Mouse (Mus musculus) midbrain, embryonic 11.5 days (tissue): ENCODE results near the gene Ciart. TPM values are rescaled to one million over a fixed set of nuclear protein-coding genes. Genes with fewer than 3 reads are reported as not detected.
A peak's percentile ranks its signal among the peaks of the same experiment; 100 is the strongest.

Experiments
- ATAC-seq: fragments of 200-750 bp; cut with Nextera tagmentation; 2 replicates; pipeline ENCODE4 v1.8.0; 2017; ENCODE audit warnings: moderate TSS enrichment, moderate library complexity; ENCODE audit not compliant: low FRiP score
- DNase-seq: peaks from one replicate; pipeline ENCODE4 v3.0.0; 2015; ENCODE audit warnings: low spot score; ENCODE audit errors: missing footprints
- H3K27ac ChIP-seq: fragments of 300-500 bp; sonication (generic); 2 replicates; pipeline ENCODE4 v1.5.1; 2014; ENCODE audit warnings: low read depth, low read length
- H3K27me3 ChIP-seq: fragments of 300-500 bp; sonication (generic); 2 replicates; pipeline ENCODE4 v1.6.1; 2014; ENCODE audit warnings: mild to moderate bottlenecking, low read length, moderate library complexity, mixed read lengths; ENCODE audit not compliant: control insufficient read depth, insufficient read depth
- H3K36me3 ChIP-seq: fragments of 300-500 bp; sonication (generic); 2 replicates; pipeline ENCODE4 v1.6.1; 2014; ENCODE audit warnings: mild to moderate bottlenecking, low read length, moderate library complexity, mixed read lengths; ENCODE audit not compliant: control insufficient read depth, insufficient read depth
- H3K4me1 ChIP-seq: fragments of 300-500 bp; sonication (generic); 2 replicates; pipeline ENCODE4 v1.6.1; 2014; ENCODE audit warnings: low read length; ENCODE audit not compliant: control insufficient read depth, insufficient read depth
- H3K4me2 ChIP-seq: fragments of 300-500 bp; sonication (generic); 2 replicates; pipeline ENCODE4 v1.6.1; 2014; ENCODE audit warnings: mild to moderate bottlenecking, moderate library complexity
- H3K4me3 ChIP-seq: fragments of 300-500 bp; sonication (generic); 2 replicates; pipeline ENCODE4 v1.5.1; 2014; ENCODE audit warnings: low read depth, low read length
- H3K9ac ChIP-seq: fragments of 300-500 bp; sonication (generic); 2 replicates; pipeline ENCODE4 v1.6.1; 2014; ENCODE audit warnings: low read length
- H3K9me3 ChIP-seq: fragments of 300-500 bp; sonication (generic); 2 replicates; pipeline ENCODE4 v1.6.1; 2016; ENCODE audit warnings: low read length; ENCODE audit not compliant: control insufficient read depth
- WGBS: fragments of 180-500 bp; shearing (Covaris S2); extraction: QIAGEN DNeasy Blood & Tissue Kit; methylation state at CpG from one replicate; pipeline ENCODE4 v1.1.7; 2014; 5-methylcytosine and 5-hydroxymethylcytosine counted together
- polyA plus RNA-seq: library from polyadenylated mRNA; unstranded; fragments of >200 nt; fragmentation: Nextera tagmentation; extraction: Ambion mirVana; gene quantifications from 2 replicates; pipeline ENCODE4 v1.2.1, GENCODE M21; 2014

Gene Ciart
- polyA plus RNA-seq, result 4.5 and 4.6 TPM in 2 replicates

DNA sequence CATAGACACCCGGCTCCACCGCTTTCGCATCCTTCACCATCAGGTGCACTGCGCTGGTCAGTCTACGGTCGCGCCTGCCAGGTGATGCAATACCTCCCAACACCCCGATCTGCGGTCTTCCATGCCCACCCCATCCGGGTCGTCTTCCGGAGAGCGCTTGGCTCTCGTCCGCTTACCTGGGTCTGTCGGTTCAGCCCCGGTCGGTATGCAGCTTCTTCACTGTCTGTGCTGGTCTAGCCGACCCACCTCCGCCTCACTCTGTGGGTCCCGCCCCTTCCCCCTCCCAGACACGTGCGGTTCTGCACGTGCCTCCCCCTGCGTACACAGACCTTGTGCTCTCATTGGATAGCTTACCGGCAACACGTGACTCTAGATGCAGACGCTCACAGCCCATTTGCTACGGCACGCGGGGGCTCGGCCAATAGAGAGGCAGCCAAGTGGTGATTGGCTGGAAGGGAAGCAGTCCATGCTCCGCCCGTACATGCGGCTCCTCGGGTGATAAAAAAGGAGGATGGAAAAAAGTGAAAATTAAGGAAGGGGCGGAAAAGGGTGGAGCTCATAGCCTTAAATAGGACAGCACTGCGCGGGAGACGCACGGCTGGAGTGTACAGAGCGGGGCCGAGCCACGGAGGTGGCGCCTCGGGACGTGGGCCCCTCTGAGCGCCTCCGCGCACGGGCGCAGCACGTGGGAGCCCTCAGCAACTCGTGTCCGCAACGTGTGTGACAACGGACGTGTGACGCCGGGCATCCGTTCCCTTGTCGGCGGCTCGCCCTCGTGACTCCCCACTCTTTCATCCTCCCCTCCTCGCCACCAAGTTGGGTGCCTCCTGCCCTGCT is at the start of gene Ciart:
Gene Ciart (minus strand): TSS at position 273 of the 837 bp plus-strand sequence.
- Histone ChIP-seq H3K9me3 (no peaks in the 10 kb centered on the region), H3K27me3 (0 out of 2 replicates have a peak, but pooled peaks cover 2% of the 10 kb centered on the region), H3K36me3 (no peaks in the 10 kb centered on the region), H3K4me3 (peak within 1 kb of the TSS; percentile 47), H3K4me1 (peaks cover 10% of the 10 kb centered on the region; the same call in 1 of the 2 replicates), H3K27ac (no peak within 1 kb of the TSS), H3K4me2 (peak within 1 kb of the TSS; percentile 94), H3K9ac (peak within 1 kb of the TSS; percentile 52)
- ATAC-seq (peak; percentile 99), DNase-seq (peak; percentile 98)
- under 1% methylated on average over 66 of the region's 66 CpGs for WGBS

GRCm38 (mm10) chr3:95931471-95931870 is 49.4 kb upstream of the Ciart start:
- Histone ChIP-seq H3K4me1 (peaks cover 7% of the 10 kb centered on the region; the same call in 1 of the 2 replicates), H3K27me3 (no peaks in the 10 kb centered on the region), H3K36me3 (peaks cover 17% of the 10 kb centered on the region), H3K4me3 (no peak overlapping the region), H3K9me3 (no peaks in the 10 kb centered on the region), H3K27ac (no peak overlapping the region), H3K4me2 (no peak overlapping the region; the same call in 1 of the 2 replicates), H3K9ac (0 out of 2 replicates have a peak overlapping the region, but pooled peaks have one; percentile 1)
- ATAC-seq, result no peak
- 89% methylated on average over 1 of the region's 1 CpGs for WGBS
- no peak for DNase-seq

GRCm38 (mm10) chr3:95930471-95930789 is 48.4 kb upstream of the Ciart start:
- WGBS, result 6% methylated on average over 5 of the region's 5 CpGs

DNA sequence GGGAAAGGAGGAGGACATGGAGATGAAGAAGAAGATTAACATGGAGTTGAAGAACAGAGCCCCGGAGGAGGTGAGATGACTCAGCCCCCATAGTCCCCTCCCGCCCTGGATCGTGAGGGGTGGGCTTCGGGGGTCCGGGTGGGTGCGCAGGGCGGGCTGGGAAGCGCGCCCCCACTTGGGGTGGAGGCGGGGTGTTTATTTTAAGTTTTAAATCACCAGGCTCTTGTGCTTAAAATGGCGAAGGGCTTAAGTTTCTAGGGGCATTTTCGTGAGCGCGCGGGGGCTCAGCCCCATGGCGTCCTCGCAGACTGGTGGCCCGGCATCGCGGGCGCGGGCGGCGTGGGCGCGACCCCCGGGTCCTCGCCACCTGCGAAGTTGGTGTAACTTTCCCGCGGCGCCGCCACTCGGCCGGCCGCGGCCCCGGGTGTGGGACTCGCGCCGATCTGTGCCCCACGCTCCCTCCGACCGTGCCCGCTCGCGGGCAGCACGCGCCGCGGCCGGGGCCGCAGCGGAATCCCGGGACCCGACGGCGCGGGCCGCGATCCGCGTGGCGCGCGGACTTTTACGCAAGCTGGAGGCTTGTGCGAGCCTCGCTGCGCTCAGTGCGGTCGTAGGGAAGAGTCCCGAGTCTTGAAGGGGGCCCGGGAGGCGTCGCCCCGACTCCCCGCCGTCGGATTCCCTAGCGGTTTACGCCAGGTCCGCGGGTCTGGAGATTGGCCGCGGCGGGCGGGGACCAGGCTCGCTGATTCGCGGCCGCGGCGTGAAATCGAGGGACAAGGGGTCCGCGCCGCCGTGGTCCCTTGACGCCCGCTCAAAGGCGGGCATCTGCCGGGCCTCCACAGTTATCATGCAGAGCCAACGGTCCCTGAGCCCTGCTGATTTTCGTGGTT is 47.8 kb upstream of the Ciart start:
- H3K9ac ChIP-seq, result peak overlapping the region; percentile 96
- under 1% methylated on average over 88 of the region's 105 CpGs for WGBS
- peaks cover 12% of the 10 kb centered on the region for H3K36me3 ChIP-seq
- H3K4me3 ChIP-seq, result peak overlapping the region; percentile 97
- H3K9me3 ChIP-seq, result no peaks in the 10 kb centered on the region
- peak overlapping the region; percentile 72 for H3K27ac ChIP-seq
- peak; percentile 59 for ATAC-seq
- peak overlapping the region; percentile 55 for H3K4me2 ChIP-seq
- peak; percentile 96 for DNase-seq
- peaks cover 7% of the 10 kb centered on the region; the same call in 1 of the 2 replicates for H3K4me1 ChIP-seq
- no peaks in the 10 kb centered on the region for H3K27me3 ChIP-seq

More at GRCm38 (mm10) chr3:95930471-95930789, 48.4 kb upstream of the Ciart start:
- Histone ChIP-seq H3K27ac (peak overlapping the region; percentile 72), H3K27me3 (no peaks in the 10 kb centered on the region), H3K9ac (peak overlapping the region; percentile 96), H3K4me3 (peak overlapping the region; percentile 97), H3K4me1 (peaks cover 7% of the 10 kb centered on the region; the same call in 1 of the 2 replicates), H3K36me3 (peaks cover 15% of the 10 kb centered on the region), H3K4me2 (peak overlapping the region; percentile 55), H3K9me3 (no peaks in the 10 kb centered on the region)
- ATAC-seq, result no peak
- DNase-seq, result no peak

- Histone ChIP-seq H3K36me3 (peaks cover 7% of the 10 kb centered on the region), H3K27me3 (no peaks in the 10 kb centered on the region), H3K9me3 (no peaks in the 10 kb centered on the region), H3K4me1 (peaks cover 7% of the 10 kb centered on the region; the same call in 1 of the 2 replicates), H3K4me3 (peak within 1 kb of the TSS; percentile 97), H3K9ac (peak within 1 kb of the TSS; percentile 96), H3K27ac (peak within 1 kb of the TSS; percentile 84), H3K4me2 (peak within 1 kb of the TSS; percentile 55)
- under 1% methylated on average over 49 of the region's 49 CpGs for WGBS
- peak; percentile 100 for ATAC-seq
- DNase-seq, result peak; percentile 99
Observed at GRCm38 (mm10) chr3:95928658-95929503, 46.8 kb upstream of the Ciart start, which contains the start of gene Anp32e. Gene Anp32e, plus strand, starts transcription at chr3:95929246.

DNA sequence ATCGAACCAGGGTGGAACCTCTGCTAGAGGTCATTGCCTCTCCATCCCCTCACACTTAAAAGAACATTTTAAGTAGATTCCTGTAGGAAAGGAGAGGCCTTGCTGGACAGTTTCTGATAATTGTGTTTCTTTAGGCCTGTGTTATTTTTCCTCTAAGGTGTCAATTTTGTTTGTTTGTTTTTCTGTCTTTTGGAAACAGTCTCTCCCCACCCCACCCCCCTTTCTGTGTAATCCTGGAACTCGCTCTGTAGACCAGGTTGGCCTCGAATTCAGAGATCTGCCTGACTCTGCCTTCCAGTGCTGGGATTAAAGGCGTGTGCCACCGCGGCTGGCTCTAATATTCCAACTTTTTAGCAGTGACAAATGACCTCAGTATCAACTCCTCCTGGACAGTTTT is 46.2 kb upstream of the Ciart start:
- ATAC-seq (no peak), DNase-seq (no peak)
- no peaks in the 10 kb centered on the region for H3K27me3 ChIP-seq
- peak overlapping the region; percentile 67 for H3K9ac ChIP-seq
- H3K9me3 ChIP-seq, result no peaks in the 10 kb centered on the region
- WGBS, result 74% methylated on average over 6 of the region's 6 CpGs
- peak overlapping the region; percentile 97 for H3K4me3 ChIP-seq
- peaks cover 7% of the 10 kb centered on the region; the same call in 1 of the 2 replicates for H3K4me1 ChIP-seq
- peak overlapping the region; percentile 43 for H3K4me2 ChIP-seq
- 0 out of 2 replicates have a peak, but pooled peaks cover under 1% of the 10 kb centered on the region for H3K36me3 ChIP-seq
- H3K27ac ChIP-seq, result peak overlapping the region; percentile 84

- no peaks in the 10 kb centered on the region for H3K4me1 ChIP-seq
- WGBS, result 83% methylated on average over 5 of the region's 5 CpGs
- H3K27ac ChIP-seq, result no peak overlapping the region
- H3K4me2 ChIP-seq, result no peak overlapping the region
- H3K27me3 ChIP-seq, result no peaks in the 10 kb centered on the region
- H3K4me3 ChIP-seq, result no peak overlapping the region
- no peak for DNase-seq
- no peaks in the 10 kb centered on the region for H3K9me3 ChIP-seq
- ATAC-seq, result no peak
- H3K9ac ChIP-seq, result no peak overlapping the region
- H3K36me3 ChIP-seq, result no peaks in the 10 kb centered on the region
Observed at GRCm38 (mm10) chr3:95925087-95925486, 43.0 kb upstream of the Ciart start.

- no peaks in the 10 kb centered on the region for H3K4me1 ChIP-seq
- ATAC-seq (no peak), DNase-seq (no peak)
- WGBS, result 77% methylated on average over 4 of the region's 4 CpGs
- no peaks in the 10 kb centered on the region for H3K9me3 ChIP-seq
- H3K27ac ChIP-seq, result no peak overlapping the region
- H3K4me2 ChIP-seq, result no peak overlapping the region
- no peak overlapping the region for H3K9ac ChIP-seq
- H3K4me3 ChIP-seq, result no peak overlapping the region
- H3K36me3 ChIP-seq, result no peaks in the 10 kb centered on the region
- H3K27me3 ChIP-seq, result no peaks in the 10 kb centered on the region
Observed at GRCm38 (mm10) chr3:95924185-95924584, 42.1 kb upstream of the Ciart start.
